Mouse (Mus musculus) limb, embryonic 13.5 days (tissue): ENCODE results near the gene Gm49486. TPM values are rescaled to one million over a fixed set of nuclear protein-coding genes. Genes with fewer than 3 reads are reported as not detected.

ENCODE experiments used
- ATAC-seq: fragments of 200-750 bp; cut with Nextera tagmentation; 2 replicates; pipeline ENCODE4 v1.8.0; 2017; ENCODE audit warnings: low read depth, moderate number of reproducible peaks, moderate TSS enrichment; ENCODE audit not compliant: low FRiP score
- H3K27ac ChIP-seq: fragments of 300-500 bp; sonication (generic); 2 replicates; pipeline ENCODE4 v1.5.1; 2015; ENCODE audit warnings: inconsistent platforms, mild to moderate bottlenecking, moderate library complexity
- H3K27me3 ChIP-seq: fragments of 300-500 bp; sonication (generic); 2 replicates; pipeline ENCODE4 v1.6.1; 2015; ENCODE audit warnings: mild to moderate bottlenecking, inconsistent platforms
- H3K36me3 ChIP-seq: fragments of 300-500 bp; sonication (generic); 2 replicates; pipeline ENCODE4 v1.6.1; 2015; ENCODE audit warnings: inconsistent platforms, mild to moderate bottlenecking, moderate library complexity
- H3K4me1 ChIP-seq: fragments of 300-500 bp; sonication (generic); 2 replicates; pipeline ENCODE4 v1.6.1; 2015; ENCODE audit warnings: inconsistent platforms
- H3K4me2 ChIP-seq: fragments of 300-500 bp; sonication (generic); replicated peaks from 2 replicates; pipeline ENCODE4 v1.6.1; 2015; ENCODE audit warnings: inconsistent platforms, mild to moderate bottlenecking, moderate library complexity
- H3K4me3 ChIP-seq: fragments of 300-500 bp; sonication (generic); 2 replicates; pipeline ENCODE4 v1.5.1; 2015; ENCODE audit warnings: moderate library complexity, mild to moderate bottlenecking, inconsistent platforms
- H3K9ac ChIP-seq: fragments of 300-500 bp; sonication (generic); 2 replicates; pipeline ENCODE4 v1.6.1; 2015; ENCODE audit warnings: mild to moderate bottlenecking, inconsistent platforms
- H3K9me3 ChIP-seq: fragments of 300-500 bp; sonication (generic); 2 replicates; pipeline ENCODE4 v1.6.1; 2016; ENCODE audit warnings: inconsistent platforms
- WGBS: fragments of 180-500 bp; shearing (Covaris S2); methylation state at CpG from one replicate; pipeline ENCODE4 v1.1.7; 2015; 5-methylcytosine and 5-hydroxymethylcytosine counted together
- polyA plus RNA-seq: library from polyadenylated mRNA; unstranded; fragments of >200 nt; fragmentation: Nextera tagmentation; extraction: Ambion mirVana; gene quantifications from 2 replicates; pipeline ENCODE4 v1.2.1, GENCODE M21; 2015

The Gm49486 gene
- polyA plus RNA-seq, 1 experiment from 2014 or later = 1.4 TPM

DNA sequence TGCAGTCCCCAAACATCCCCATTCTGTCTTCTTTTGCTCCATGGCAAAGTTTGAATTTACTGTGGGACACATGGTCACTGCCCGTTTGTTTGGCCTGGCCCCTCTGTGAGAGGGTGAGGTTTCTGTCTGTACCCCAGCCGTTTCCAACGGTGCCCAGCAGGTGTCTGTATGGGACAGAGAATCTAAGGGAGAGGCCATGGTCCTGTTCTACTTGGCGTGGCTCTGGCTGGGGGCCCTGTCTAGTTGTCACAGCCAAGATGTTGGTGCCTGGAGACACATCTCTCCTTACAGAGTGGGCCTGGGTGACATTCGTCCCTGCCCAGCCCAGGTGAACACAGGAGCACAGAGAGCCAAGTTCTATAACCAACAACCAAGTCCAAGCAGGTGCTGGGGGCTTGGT is 51.7 kb downstream of the Gm49486 start:
- ATAC-seq = no peak
- no peak overlapping the region for H3K27ac ChIP-seq
- H3K4me3 ChIP-seq = no peak overlapping the region
- H3K4me2 ChIP-seq = no peak overlapping the region
- H3K27me3 ChIP-seq = no peaks in the 10 kb centered on the region
- no peaks in the 10 kb centered on the region for H3K36me3 ChIP-seq
- H3K4me1 ChIP-seq = no peaks in the 10 kb centered on the region; the same call in 1 of the 2 replicates
- WGBS = 58% methylated on average over 5 of the region's 5 CpGs
- H3K9me3 ChIP-seq = peaks cover 7% of the 10 kb centered on the region; the same call in 1 of the 2 replicates
- H3K9ac ChIP-seq = no peak overlapping the region

DNA sequence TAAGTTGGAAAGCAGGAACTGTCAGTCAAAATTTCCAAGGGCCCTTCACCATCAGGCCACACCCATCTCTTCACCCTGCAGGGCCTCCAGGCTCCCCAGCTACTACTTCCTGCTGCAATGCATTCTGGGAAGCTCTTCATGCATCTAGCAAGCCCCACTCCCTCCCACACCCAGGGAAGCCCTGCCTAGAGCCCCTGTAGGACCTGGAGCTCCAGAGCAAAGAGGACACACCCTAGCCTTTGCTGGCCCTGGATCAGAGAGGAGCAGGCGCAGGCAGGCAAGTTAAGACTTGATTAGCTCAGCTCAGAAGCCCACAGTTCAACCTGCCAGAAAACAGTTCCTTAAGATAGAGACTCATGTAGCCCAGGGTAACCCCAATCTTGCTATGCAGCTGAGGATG is 52.2 kb downstream of the Gm49486 start:
- 65% methylated on average over 1 of the region's 1 CpGs for WGBS
- Histone ChIP-seq H3K4me1 (no peaks in the 10 kb centered on the region; the same call in 1 of the 2 replicates), H3K27ac (no peak overlapping the region), H3K27me3 (no peaks in the 10 kb centered on the region), H3K9ac (no peak overlapping the region), H3K4me2 (no peak overlapping the region), H3K36me3 (peaks cover 2% of the 10 kb centered on the region), H3K9me3 (peaks cover 7% of the 10 kb centered on the region; the same call in 1 of the 2 replicates), H3K4me3 (no peak overlapping the region)
- no peak for ATAC-seq

DNA sequence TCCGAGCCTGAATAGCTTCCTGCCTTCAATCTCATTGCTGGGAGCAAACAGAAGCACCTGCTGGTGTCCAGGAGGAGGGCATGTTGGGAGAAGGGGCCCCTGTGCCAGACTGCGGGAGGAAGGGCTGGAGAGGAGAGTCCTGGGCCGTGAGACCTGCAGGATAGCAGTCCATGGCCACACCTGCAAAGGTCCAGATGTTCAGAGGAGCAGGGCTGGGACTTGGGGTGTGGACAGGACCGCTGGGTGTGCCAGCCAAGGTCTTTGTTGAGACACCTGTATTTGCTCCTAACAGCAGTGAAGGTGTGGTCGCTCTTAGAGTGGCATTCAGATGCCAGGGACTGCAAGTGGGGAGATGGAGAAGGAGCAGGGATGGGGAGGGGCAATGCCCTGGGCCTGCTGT is 53.2 kb downstream of the Gm49486 start:
- H3K27ac ChIP-seq = no peak overlapping the region
- no peak overlapping the region for H3K4me2 ChIP-seq
- H3K27me3 ChIP-seq = no peaks in the 10 kb centered on the region
- H3K36me3 ChIP-seq = peaks cover 12% of the 10 kb centered on the region
- no peaks in the 10 kb centered on the region; the same call in 1 of the 2 replicates for H3K4me1 ChIP-seq
- H3K9me3 ChIP-seq = no peaks in the 10 kb centered on the region
- no peak overlapping the region for H3K9ac ChIP-seq
- WGBS = 76% methylated on average over 5 of the region's 5 CpGs
- no peak for ATAC-seq
- H3K4me3 ChIP-seq = no peak overlapping the region

DNA sequence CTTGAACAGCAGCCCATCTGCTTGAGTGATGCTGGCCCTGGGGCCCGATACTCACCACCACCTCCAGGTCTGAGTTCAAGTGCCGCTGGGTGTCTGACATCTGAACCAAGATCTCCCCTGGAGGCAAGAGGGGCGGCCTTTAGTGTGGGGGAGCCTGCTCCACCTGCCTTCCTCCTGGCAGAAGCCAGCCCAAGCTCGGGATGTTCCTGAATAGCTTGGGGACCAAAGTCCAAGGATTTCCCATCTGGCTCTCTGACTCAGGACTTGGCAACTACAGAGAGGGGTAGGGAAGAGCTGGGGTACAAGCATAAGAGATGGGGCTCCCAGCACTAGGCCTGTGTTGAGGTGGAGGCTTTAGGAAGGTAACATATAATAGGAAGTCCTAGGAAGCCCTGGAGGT is 54.2 kb downstream of the Gm49486 start:
- H3K27ac ChIP-seq = no peak overlapping the region
- H3K36me3 ChIP-seq = peaks cover 13% of the 10 kb centered on the region
- H3K9ac ChIP-seq = no peak overlapping the region
- H3K9me3 ChIP-seq = no peaks in the 10 kb centered on the region
- 80% methylated on average over 4 of the region's 4 CpGs for WGBS
- H3K4me2 ChIP-seq = no peak overlapping the region
- H3K4me1 ChIP-seq = no peaks in the 10 kb centered on the region; the same call in 1 of the 2 replicates
- no peak overlapping the region for H3K4me3 ChIP-seq
- ATAC-seq = no peak
- H3K27me3 ChIP-seq = no peaks in the 10 kb centered on the region

DNA sequence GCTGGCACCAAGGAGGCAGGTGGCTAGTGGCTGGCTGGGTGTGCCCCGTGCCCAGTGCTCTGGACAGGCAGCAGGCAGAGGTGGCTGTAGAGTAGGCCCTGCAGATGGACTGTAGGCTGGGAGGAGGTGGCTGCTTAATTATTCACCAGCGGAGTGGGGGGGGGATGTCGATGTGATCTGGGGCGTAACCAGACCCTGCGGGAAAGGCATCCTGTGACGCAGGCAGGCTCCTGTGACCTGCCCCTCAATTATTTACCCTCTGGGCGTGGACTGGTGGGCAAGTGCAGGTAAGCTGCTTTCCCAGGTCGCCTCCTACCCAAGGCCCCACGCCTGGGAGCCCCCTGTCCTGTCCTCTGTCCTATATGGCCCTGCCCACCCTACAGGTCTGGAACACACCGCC is 56.2 kb downstream of the Gm49486 start, which contains the start of gene Baiap2l2:
Gene Baiap2l2 (minus strand): TSS at position 139 of the 400 bp plus-strand sequence.
- Histone ChIP-seq H3K36me3 (peaks cover 24% of the 10 kb centered on the region), H3K9me3 (no peaks in the 10 kb centered on the region), H3K27ac (no peak within 1 kb of the TSS), H3K4me3 (no peak within 1 kb of the TSS), H3K9ac (no peak within 1 kb of the TSS), H3K27me3 (no peaks in the 10 kb centered on the region), H3K4me1 (no peaks in the 10 kb centered on the region; the same call in 1 of the 2 replicates), H3K4me2 (no peak within 1 kb of the TSS)
- ATAC-seq = no peak
- WGBS = 61% methylated on average over 10 of the region's 10 CpGs

DNA sequence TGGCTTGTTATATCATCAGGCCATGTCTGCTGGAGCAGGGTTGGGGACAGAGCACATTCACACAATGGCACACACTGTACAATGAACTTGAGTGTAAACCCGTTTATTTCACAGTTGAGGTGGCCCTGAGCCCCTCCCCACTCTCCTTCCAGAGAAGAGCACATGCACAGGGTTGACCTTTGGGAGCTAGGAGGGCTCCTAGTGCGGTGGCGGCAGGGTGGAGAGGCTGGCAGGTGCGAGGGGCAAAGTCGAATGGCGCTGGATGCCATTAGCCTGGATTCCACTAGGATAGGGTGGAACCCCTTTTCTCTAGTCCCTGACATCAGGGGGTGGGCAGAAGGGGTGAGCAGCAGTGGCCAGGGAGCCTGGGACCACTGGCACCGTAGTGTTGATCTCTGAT is 57.0 kb downstream of the Gm49486 start:
- H3K4me2 ChIP-seq = no peak overlapping the region
- H3K27me3 ChIP-seq = no peaks in the 10 kb centered on the region
- H3K9me3 ChIP-seq = no peaks in the 10 kb centered on the region
- H3K27ac ChIP-seq = no peak overlapping the region
- H3K4me1 ChIP-seq = no peaks in the 10 kb centered on the region; the same call in 1 of the 2 replicates
- ATAC-seq = no peak
- peaks cover 24% of the 10 kb centered on the region for H3K36me3 ChIP-seq
- H3K9ac ChIP-seq = no peak overlapping the region
- no peak overlapping the region for H3K4me3 ChIP-seq
- 92% methylated on average over 7 of the region's 7 CpGs for WGBS

DNA sequence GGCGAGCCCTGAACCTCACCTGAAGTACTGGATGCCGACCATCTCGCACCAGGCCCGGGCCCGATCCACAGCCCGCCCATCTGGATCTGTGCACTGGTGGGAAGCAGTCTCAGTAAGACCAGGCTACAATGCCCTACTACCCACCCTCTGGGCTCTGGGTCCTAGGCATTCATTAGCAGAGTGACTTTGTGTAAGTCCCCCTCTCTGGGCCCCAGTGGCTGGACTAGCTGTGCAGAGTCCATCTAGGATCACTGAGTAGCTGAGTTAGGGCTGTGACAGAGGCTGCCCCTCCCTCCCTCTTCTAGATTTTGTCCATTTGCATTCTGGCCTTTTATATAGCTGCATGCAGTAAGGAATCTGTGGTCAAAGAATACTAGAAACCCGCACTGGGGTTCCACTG is 57.9 kb downstream of the Gm49486 start:
- H3K27ac ChIP-seq = no peak overlapping the region
- H3K27me3 ChIP-seq = no peaks in the 10 kb centered on the region
- no peak overlapping the region for H3K4me3 ChIP-seq
- H3K4me1 ChIP-seq = no peaks in the 10 kb centered on the region
- 93% methylated on average over 7 of the region's 7 CpGs for WGBS
- no peak overlapping the region for H3K9ac ChIP-seq
- ATAC-seq = no peak
- no peak overlapping the region for H3K4me2 ChIP-seq
- H3K36me3 ChIP-seq = peaks cover 24% of the 10 kb centered on the region
- no peaks in the 10 kb centered on the region for H3K9me3 ChIP-seq

DNA sequence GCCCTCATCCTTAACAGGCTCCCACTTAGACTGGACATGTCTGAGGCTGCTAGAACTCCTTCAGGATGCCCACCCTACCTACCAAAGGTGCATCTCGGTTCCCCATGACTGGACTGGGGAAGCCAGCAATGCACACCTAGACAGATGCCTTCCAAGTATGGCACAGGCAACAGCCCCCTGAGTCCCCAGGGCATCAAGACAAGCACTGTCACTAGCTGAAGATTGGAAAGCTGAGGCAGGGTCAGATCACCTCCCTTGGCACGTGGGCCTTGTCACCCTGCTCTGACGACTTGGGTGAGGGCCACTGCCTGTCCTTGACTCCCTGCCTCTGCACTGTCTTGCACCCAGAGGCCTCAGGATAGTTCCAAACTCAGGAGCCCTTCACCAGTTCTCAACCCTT is 59.2 kb downstream of the Gm49486 start:
- H3K9me3 ChIP-seq = no peaks in the 10 kb centered on the region
- ATAC-seq = no peak
- 78% methylated on average over 3 of the region's 3 CpGs for WGBS
- H3K4me1 ChIP-seq = no peaks in the 10 kb centered on the region
- no peak overlapping the region for H3K4me2 ChIP-seq
- H3K4me3 ChIP-seq = no peak overlapping the region
- H3K27me3 ChIP-seq = no peaks in the 10 kb centered on the region
- H3K9ac ChIP-seq = no peak overlapping the region
- H3K27ac ChIP-seq = no peak overlapping the region
- H3K36me3 ChIP-seq = peaks cover 24% of the 10 kb centered on the region

DNA sequence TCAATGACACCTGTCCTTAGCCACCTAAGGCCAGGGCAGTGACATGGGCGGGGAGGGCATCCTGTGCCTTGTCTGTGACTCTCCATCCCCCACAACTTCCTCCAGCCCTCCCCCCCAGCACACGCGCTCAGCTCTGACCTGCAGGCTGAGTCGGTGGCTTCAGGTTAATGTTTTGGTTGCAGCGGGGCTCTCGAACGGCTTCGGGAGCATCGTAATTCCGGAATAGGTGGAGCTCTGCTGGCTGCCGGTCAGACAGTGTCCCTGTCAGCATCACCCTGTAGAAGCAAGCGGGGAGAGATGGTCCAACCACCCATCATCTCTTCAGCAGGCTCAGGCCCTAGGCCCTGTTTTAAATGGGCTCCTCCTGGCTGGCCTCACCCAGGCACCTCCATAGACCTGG is 60.2 kb downstream of the Gm49486 start:
- Histone ChIP-seq H3K4me3 (no peak overlapping the region), H3K9ac (no peak overlapping the region), H3K27ac (no peak overlapping the region), H3K27me3 (no peaks in the 10 kb centered on the region), H3K9me3 (no peaks in the 10 kb centered on the region), H3K36me3 (peaks cover 24% of the 10 kb centered on the region), H3K4me1 (no peaks in the 10 kb centered on the region), H3K4me2 (no peak overlapping the region)
- ATAC-seq = no peak
- WGBS = 81% methylated on average over 12 of the region's 12 CpGs

DNA sequence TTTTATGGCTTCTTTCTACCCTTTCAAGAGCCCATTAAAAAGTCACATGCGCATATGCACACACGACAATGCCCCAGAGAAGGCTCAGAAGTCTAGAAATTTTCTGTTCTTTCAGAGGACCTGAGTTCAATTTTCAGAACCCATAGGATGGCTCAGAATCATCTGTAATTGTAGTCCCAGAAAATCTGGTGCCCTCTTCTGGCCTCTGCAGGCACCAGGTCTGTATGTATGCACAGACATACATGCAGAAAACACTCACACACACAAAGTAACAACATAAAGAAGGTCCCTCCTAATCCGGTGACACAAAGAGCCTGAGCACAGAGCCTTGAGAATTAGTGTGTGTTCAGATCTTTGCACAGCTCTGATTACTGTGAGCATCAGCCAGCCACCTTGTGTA is 61.1 kb downstream of the Gm49486 start:
- no peak overlapping the region for H3K4me3 ChIP-seq
- H3K9ac ChIP-seq = no peak overlapping the region
- H3K36me3 ChIP-seq = peaks cover 24% of the 10 kb centered on the region
- H3K4me2 ChIP-seq = no peak overlapping the region
- H3K4me1 ChIP-seq = no peaks in the 10 kb centered on the region
- H3K27me3 ChIP-seq = no peaks in the 10 kb centered on the region
- WGBS = 53% methylated on average over 3 of the region's 3 CpGs
- H3K9me3 ChIP-seq = no peaks in the 10 kb centered on the region
- no peak for ATAC-seq
- H3K27ac ChIP-seq = no peak overlapping the region

DNA sequence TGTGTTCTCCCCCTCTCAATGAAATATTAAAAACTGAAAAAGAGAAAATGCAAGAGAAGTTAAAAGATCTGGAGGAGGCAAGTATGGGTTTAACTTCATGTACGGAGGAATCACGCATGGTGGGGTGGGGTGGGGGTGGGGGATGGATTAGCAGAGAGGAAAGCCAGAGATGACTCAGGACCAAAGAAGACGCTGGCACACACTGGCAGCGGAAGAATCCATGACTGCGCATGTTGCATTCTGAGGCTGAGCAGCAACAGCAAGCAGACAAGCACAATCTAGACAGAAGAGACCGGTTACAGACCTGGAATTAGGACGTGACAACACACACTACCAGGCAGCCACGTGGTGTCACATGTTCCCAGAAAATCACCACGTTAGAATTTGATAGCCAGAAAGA is 63.6 kb downstream of the Gm49486 start:
- WGBS = 84% methylated on average over 9 of the region's 9 CpGs
- no peak for ATAC-seq

DNA sequence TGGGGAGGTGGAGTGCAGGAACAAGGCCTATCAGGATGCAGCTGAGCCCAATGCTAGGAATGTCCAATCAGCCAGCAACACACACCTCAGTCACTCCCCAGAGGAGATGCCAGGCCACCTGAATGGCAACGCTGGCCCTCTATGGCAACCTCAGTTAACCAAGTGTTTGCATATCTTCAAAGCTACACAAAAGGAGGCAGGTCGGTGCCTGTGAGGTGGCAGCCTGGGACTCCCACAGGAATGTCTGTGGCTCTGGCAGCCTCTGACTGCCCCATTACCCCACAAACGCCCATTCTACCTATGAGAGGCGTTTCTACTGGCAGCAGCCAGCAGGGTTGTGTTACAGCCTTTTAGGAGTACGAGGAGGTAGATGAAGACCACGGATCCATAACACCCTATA is 69.4 kb downstream of the Gm49486 start:
- no peak for ATAC-seq
- Histone ChIP-seq H3K27me3 (no peaks in the 10 kb centered on the region), H3K9ac (0 out of 2 replicates have a peak overlapping the region, but pooled peaks have one; percentile 8), H3K4me3 (no peak overlapping the region), H3K9me3 (no peaks in the 10 kb centered on the region), H3K4me1 (no peaks in the 10 kb centered on the region; the same call in 1 of the 2 replicates), H3K27ac (no peak overlapping the region; the same call in 1 of the 2 replicates), H3K36me3 (peaks cover 10% of the 10 kb centered on the region; the same call in 1 of the 2 replicates), H3K4me2 (no peak overlapping the region)
- 78% methylated on average over 6 of the region's 6 CpGs for WGBS

More for the DNA sequence above, 63.6 kb downstream of the Gm49486 start:
- Histone ChIP-seq H3K36me3 (peaks cover 12% of the 10 kb centered on the region; the same call in 1 of the 2 replicates), H3K9ac (no peak overlapping the region), H3K4me3 (no peak overlapping the region), H3K4me1 (no peaks in the 10 kb centered on the region), H3K27me3 (no peaks in the 10 kb centered on the region), H3K4me2 (no peak overlapping the region), H3K27ac (no peak overlapping the region), H3K9me3 (no peaks in the 10 kb centered on the region)

DNA sequence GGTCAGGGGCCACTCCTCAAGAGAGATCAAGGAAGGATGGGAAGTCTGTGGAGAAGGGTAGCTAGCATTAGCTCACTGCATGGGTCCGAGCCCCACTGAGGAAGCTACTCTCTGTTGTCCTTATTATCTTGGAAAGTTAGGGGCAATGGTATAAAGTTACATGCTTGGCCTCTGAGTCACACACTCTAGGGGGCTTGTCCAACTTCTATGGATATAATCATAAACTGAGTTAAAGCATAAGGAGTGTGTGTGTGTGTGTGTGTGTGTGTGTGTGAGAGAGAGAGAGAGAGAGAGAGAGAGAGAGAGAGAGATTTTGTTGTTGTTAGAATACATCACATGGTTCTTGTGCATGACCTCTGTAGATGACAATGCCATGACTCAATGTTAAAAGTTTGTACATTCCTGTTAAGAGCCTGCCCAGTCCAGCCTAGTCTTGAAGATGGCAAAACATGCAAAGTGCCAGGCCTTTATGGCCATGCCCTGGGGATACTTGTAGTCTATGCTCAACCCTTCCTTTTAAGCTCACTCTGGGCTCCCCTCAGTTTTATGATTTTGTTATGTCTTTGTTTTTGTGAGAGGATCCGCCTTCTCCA is 70.5 kb downstream of the Gm49486 start:
- Histone ChIP-seq H3K9me3 (no peaks in the 10 kb centered on the region), H3K4me3 (no peak overlapping the region), H3K27me3 (no peaks in the 10 kb centered on the region), H3K4me2 (no peak overlapping the region), H3K36me3 (peaks cover 16% of the 10 kb centered on the region; the same call in 1 of the 2 replicates), H3K4me1 (no peaks in the 10 kb centered on the region; the same call in 1 of the 2 replicates), H3K27ac (no peak overlapping the region), H3K9ac (no peak overlapping the region)
- ATAC-seq = no peak
- WGBS = 70% methylated on average over 2 of the region's 2 CpGs
